Mouse (Mus musculus) heart, postnatal 10 days (tissue): ENCODE data around the gene Patl1. TPM values are rescaled to one million over a fixed set of nuclear protein-coding genes. Genes with fewer than 3 reads are reported as not detected.
A peak's percentile ranks its signal among the peaks of the same experiment; 100 is the strongest.
"Not testable (repeated sequence)": the region's sequence is repeated elsewhere in the genome, so short reads cannot be mapped to it uniquely, and the experiment has no call there.

Source experiments
- DNase-seq, 2 experiments: peaks; one replicate each; pipeline ENCODE4 v3.0.0; 2021
- intact Hi-C: fragments of 180-260 bp; cut with DNase I; formaldehyde crosslinking; loops from one replicate; pipeline ENCODE4 v1.15.1; 2025
- total RNA-seq, 2 experiments: library from RNA; stranded (reverse); gene quantifications; 2 replicates each; pipeline ENCODE4 v1.2.3; 2021

Gene Patl1
- total RNA-seq, result 10 to 100 TPM; 33.2 to 33.8 TPM

- intact Hi-C loops, result loop anchor here (1.0 to 2.0 kb wide), 2 partner anchors 55 to 99 kb away; no protein-coding TSS in a partner anchor
- peak; percentile 99 for DNase-seq
Observed at GRCm38 (mm10) chr19:11912037-11912532, at the start of gene Patl1. Gene Patl1, plus strand, starts transcription at chr19:11912399.

GRCm38 (mm10) chr19:11867837-11868236, 44.4 kb upstream of the Patl1 start:
- intact Hi-C loops, result no loop called here

GRCm38 (mm10) chr19:11875006-11875405, 37.2 kb upstream of the Patl1 start, which contains the start of gene Olfr1419:
Gene Olfr1419, minus strand, starts transcription at chr19:11875106.
- intact Hi-C loops, result no loop called here
- no peak for DNase-seq

More at GRCm38 (mm10) chr19:11867837-11868236, 44.4 kb upstream of the Patl1 start:
- DNase-seq, result no peak

- intact Hi-C loops, DNase-seq: not testable (repeated sequence)
Observed at GRCm38 (mm10) chr19:11878404-11878803, 33.8 kb upstream of the Patl1 start.

GRCm38 (mm10) chr19:11886265-11886664, 25.9 kb upstream of the Patl1 start, which contains the start of gene Olfr1420:
Gene Olfr1420, plus strand, starts transcription at chr19:11886565.
- intact Hi-C loops, result no loop called here
- no peak for DNase-seq

- intact Hi-C loops, result loop anchor here (2.0 kb wide), 1 partner anchor 132 kb away; no protein-coding TSS in a partner anchor
- DNase-seq, result no peak
Observed at GRCm38 (mm10) chr19:11911021-11911420, 1.2 kb upstream of the Patl1 start.

- intact Hi-C loops, result loop anchor here (1.0 to 2.0 kb wide), 3 partner anchors 55 to 133 kb away; no protein-coding TSS in a partner anchor
- no peak for DNase-seq
Observed at GRCm38 (mm10) chr19:11911603-11912002, 596 bp upstream of the Patl1 start.

GRCm38 (mm10) chr19:11912533-11913121, 428 bp downstream of the Patl1 start:
- DNase-seq, result peak; percentile 74 to 75
- intact Hi-C loops, result loop anchor here (1.0 to 2.0 kb wide), 2 partner anchors 54 to 99 kb away; no protein-coding TSS in a partner anchor

GRCm38 (mm10) chr19:11915804-11916203, 3.6 kb downstream of the Patl1 start:
- intact Hi-C loops, result no loop called here
- DNase-seq, result peak; percentile 25 to 38

GRCm38 (mm10) chr19:11922068-11922467, 9.9 kb downstream of the Patl1 start:
- intact Hi-C loops, result no loop called here
- no peak for DNase-seq

- DNase-seq, intact Hi-C loops: not testable (repeated sequence)
Observed at GRCm38 (mm10) chr19:11922515-11922914, 10.3 kb downstream of the Patl1 start.

GRCm38 (mm10) chr19:11926380-11926779, 14.2 kb downstream of the Patl1 start:
- intact Hi-C loops, result no loop called here
- no peak for DNase-seq

- intact Hi-C loops, result no loop called here
Observed at GRCm38 (mm10) chr19:11928025-11928748, 16.0 kb downstream of the Patl1 start.

GRCm38 (mm10) chr19:11946460-11946859, 34.3 kb downstream of the Patl1 start:
- DNase-seq, intact Hi-C loops: not testable (repeated sequence)

More at GRCm38 (mm10) chr19:11928025-11928748, 16.0 kb downstream of the Patl1 start:
- DNase-seq, result no peak

GRCm38 (mm10) chr19:11949878-11950277, 37.7 kb downstream of the Patl1 start:
- no peak for DNase-seq
- intact Hi-C loops, result no loop called here

GRCm38 (mm10) chr19:11950747-11951146, 38.5 kb downstream of the Patl1 start:
- intact Hi-C loops, result no loop called here
- DNase-seq, result no peak

GRCm38 (mm10) chr19:11954206-11954605, 42.0 kb downstream of the Patl1 start:
- intact Hi-C loops, result no loop called here

GRCm38 (mm10) chr19:11956636-11957035, 44.4 kb downstream of the Patl1 start:
- intact Hi-C loops, result no loop called here
- DNase-seq, result no peak

More at GRCm38 (mm10) chr19:11954206-11954605, 42.0 kb downstream of the Patl1 start:
- DNase-seq, result no peak

GRCm38 (mm10) chr19:11957396-11957795, 45.2 kb downstream of the Patl1 start:
- intact Hi-C loops, result no loop called here
- no peak for DNase-seq

GRCm38 (mm10) chr19:11957846-11958245, 45.6 kb downstream of the Patl1 start:
- DNase-seq, result no peak
- intact Hi-C loops, result no loop called here

- intact Hi-C loops, result no loop called here
- DNase-seq, result no peak
Observed at GRCm38 (mm10) chr19:11964266-11964665, 52.1 kb downstream of the Patl1 start.
